Mouse (Mus musculus): ENCODE data around the gene Engase.

Gene Engase

GRCm38 (mm10) chr11:118488907-118489270 lies 12.3 kb downstream of the Engase start:
- no peak for DNase-seq (ENCODE audit: low spot score)

- DNase-seq (ENCODE audit: low spot score), result peak; percentile 92
Measured at GRCm38 (mm10) chr11:118490566-118491218, 14.1 kb downstream of the Engase start.

- DNase-seq (ENCODE audit: low spot score), result no peak
Measured at GRCm38 (mm10) chr11:118491230-118491629, 14.6 kb downstream of the Engase start.

GRCm38 (mm10) chr11:118493458-118493857 lies 16.8 kb downstream of the Engase start:
- DNase-seq (ENCODE audit: low spot score), result no peak

- no peak for DNase-seq (ENCODE audit: low spot score)
Measured at GRCm38 (mm10) chr11:118494001-118494737, 17.5 kb downstream of the Engase start.

GRCm38 (mm10) chr11:118495065-118495464 lies 18.4 kb downstream of the Engase start:
- no peak for DNase-seq (ENCODE audit: low spot score)

- no peak for DNase-seq (ENCODE audit: low spot score)
Measured at GRCm38 (mm10) chr11:118496066-118496689, 19.5 kb downstream of the Engase start.

- DNase-seq (ENCODE audit: low spot score), result no peak
Measured at GRCm38 (mm10) chr11:118502990-118503389, 26.4 kb downstream of the Engase start.

- DNase-seq (ENCODE audit: low spot score), result no peak
Measured at GRCm38 (mm10) chr11:118503418-118504179, 27.0 kb downstream of the Engase start.

- no peak for DNase-seq (ENCODE audit: low spot score)
Measured at GRCm38 (mm10) chr11:118504180-118504454, 27.5 kb downstream of the Engase start.

- DNase-seq (ENCODE audit: low spot score), result no peak
Measured at GRCm38 (mm10) chr11:118507095-118507494, 30.5 kb downstream of the Engase start.

GRCm38 (mm10) chr11:118507904-118508303 lies 31.3 kb downstream of the Engase start:
- DNase-seq (ENCODE audit: low spot score), result peak; percentile 74

- no peak for DNase-seq (ENCODE audit: low spot score)
Measured at GRCm38 (mm10) chr11:118508341-118508740, 31.7 kb downstream of the Engase start.

- DNase-seq (ENCODE audit: low spot score), result no peak
Measured at GRCm38 (mm10) chr11:118511851-118512250, 35.2 kb downstream of the Engase start.

- DNase-seq (ENCODE audit: low spot score), result no peak
Measured at GRCm38 (mm10) chr11:118512257-118512910, 35.8 kb downstream of the Engase start.

- no peak for DNase-seq (ENCODE audit: low spot score)
Measured at GRCm38 (mm10) chr11:118517924-118518323, 41.3 kb downstream of the Engase start.

GRCm38 (mm10) chr11:118518743-118519142 lies 42.1 kb downstream of the Engase start:
- DNase-seq (ENCODE audit: low spot score), result no peak

GRCm38 (mm10) chr11:118520251-118520650 lies 43.6 kb downstream of the Engase start:
- no peak for DNase-seq (ENCODE audit: low spot score)

GRCm38 (mm10) chr11:118520932-118521331 lies 44.3 kb downstream of the Engase start:
- DNase-seq (ENCODE audit: low spot score), result no peak

- no peak for DNase-seq (ENCODE audit: low spot score)
Measured at GRCm38 (mm10) chr11:118523496-118524145, 47.0 kb downstream of the Engase start.

GRCm38 (mm10) chr11:118525059-118525458 lies 48.4 kb downstream of the Engase start:
- DNase-seq (ENCODE audit: low spot score), result no peak

GRCm38 (mm10) chr11:118528761-118529160 lies 52.1 kb downstream of the Engase start:
- DNase-seq (ENCODE audit: low spot score), result no peak
